Mouse (Mus musculus) adrenal gland, adult 2 months (tissue): ENCODE data around the gene Nucb2. TPM values are rescaled to one million over a fixed set of nuclear protein-coding genes. Genes with fewer than 3 reads are reported as not detected.
A peak's percentile ranks its signal among the peaks of the same experiment; 100 is the strongest.

ENCODE experiments used
- DNase-seq: peaks from one replicate; pipeline ENCODE4 v3.0.0; 2021
- polyA plus RNA-seq: library from polyadenylated mRNA; depleted of rRNA; stranded (reverse); fragments of >200 nt; gene quantifications from 2 replicates; pipeline ENCODE4 v1.2.3, GENCODE M21; 2012; rRNA removed
- total RNA-seq, 2 experiments: library from RNA; stranded (reverse); gene quantifications; 2 replicates each; pipeline ENCODE4 v1.2.3; 2021

Nucb2 gene
- total and polyA plus RNA-seq, 3 experiments: 0.45 to 32.9 (median 19.3) TPM

DNA sequence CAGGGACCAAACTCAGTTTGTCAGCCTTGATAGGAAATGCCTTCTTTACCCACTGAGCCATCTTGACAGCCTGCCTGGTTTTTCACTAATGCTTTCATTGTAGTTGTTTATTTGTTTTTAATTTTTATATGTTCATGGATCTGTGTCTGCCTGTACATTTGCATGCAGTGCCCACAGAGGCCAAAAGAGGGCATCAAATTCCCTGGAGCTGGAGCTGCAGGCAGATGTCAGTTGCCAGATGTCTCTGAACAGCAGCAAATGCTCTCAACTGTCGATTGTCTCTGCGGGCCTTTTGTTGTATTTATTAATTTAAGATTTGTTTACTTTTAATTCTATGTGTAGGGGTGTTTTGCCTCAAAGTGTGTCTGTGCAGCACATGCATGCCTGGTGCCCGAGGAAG, 15.6 kb downstream of the Nucb2 start:
- peak; percentile 29 for DNase-seq

DNA sequence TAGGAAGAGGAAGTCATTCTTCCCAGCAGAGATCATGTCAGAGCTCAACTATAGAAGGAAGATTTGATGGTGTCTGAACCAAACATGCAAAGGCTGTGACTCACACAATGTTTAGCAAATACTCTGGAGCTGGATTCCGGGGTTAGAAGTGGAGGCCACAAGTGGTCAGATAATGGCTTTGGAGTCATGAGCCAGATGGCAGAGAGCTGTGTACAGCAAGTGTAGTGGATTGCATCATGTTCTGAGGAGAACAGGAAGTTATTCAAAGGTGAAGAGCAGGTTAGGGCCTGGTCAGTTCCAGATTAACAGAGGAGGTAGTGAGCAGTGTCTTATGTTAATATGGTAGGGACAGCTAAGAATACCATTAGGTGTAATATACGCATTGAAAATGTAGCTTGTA, 20.4 kb downstream of the Nucb2 start:
- DNase-seq: peak; percentile 25

GRCm38 (mm10) chr7:116529793-116530192, 25.6 kb downstream of the Nucb2 start:
- no peak for DNase-seq

GRCm38 (mm10) chr7:116530470-116530869, 26.3 kb downstream of the Nucb2 start:
- DNase-seq: no peak

DNA sequence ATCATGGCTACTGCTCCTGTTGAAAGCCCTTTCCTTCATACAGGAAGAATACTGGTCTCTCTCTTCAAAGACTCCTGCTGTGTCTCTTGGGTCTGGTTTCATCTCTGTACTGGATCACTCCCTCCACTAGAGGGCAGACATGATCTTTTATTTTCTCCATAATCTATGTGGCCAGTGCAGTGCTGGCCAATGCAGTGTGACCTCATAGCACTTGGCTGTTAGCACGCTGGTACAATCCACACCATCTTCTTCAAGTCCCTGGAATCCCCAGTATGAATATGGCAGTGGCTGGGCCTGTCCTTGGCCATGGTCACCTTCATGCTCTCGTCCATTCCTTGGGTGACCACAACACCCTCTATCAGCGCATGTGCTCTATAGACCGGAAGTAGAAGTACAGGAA, 27.1 kb downstream of the Nucb2 start:
- DNase-seq: peak; percentile 36

- no peak for DNase-seq
Measured at GRCm38 (mm10) chr7:116556834-116557233, 52.7 kb downstream of the Nucb2 start.

GRCm38 (mm10) chr7:116574551-116574950, 70.4 kb downstream of the Nucb2 start:
- DNase-seq: no peak

Other genes starting within 250 kb of the Nucb2 start
- gene Plekha7, start 196.0 kb upstream of the Nucb2 start, total RNA-seq: 10 to 100 TPM; 10.2 to 22.1 TPM
- gene Plekha7, start 196.0 kb upstream of the Nucb2 start, polyA plus RNA-seq: 16.7 and 20.7 TPM in 2 replicates
- 100 to 1,000 TPM; 360 to 462 TPM for gene Rps13, start 170.2 kb upstream of the Nucb2 start, total RNA-seq
- 52.8 and 81.0 TPM in 2 replicates for gene Rps13, start 170.2 kb upstream of the Nucb2 start, polyA plus RNA-seq
- 10 to 100 TPM; 26.2 to 31.8 TPM for gene Pik3c2a, start 60.9 kb upstream of the Nucb2 start, total RNA-seq
- 0.74 and 0.98 TPM in 2 replicates for gene Pik3c2a, start 60.9 kb upstream of the Nucb2 start, polyA plus RNA-seq